Mouse (Mus musculus): Measurements from ENCODE around the gene Zfp688.
"Not testable (repeated sequence)": the region's sequence is repeated elsewhere in the genome, so short reads cannot be mapped to it uniquely, and the experiment has no call there.

The Zfp688 gene

GRCm38 (mm10) chr7:127421388-127422191, at the start of gene Zfp688:
Zfp688 (minus strand) TSS chr7:127422068.
- DNase-seq, result peak; percentile 96 to 98

DNA sequence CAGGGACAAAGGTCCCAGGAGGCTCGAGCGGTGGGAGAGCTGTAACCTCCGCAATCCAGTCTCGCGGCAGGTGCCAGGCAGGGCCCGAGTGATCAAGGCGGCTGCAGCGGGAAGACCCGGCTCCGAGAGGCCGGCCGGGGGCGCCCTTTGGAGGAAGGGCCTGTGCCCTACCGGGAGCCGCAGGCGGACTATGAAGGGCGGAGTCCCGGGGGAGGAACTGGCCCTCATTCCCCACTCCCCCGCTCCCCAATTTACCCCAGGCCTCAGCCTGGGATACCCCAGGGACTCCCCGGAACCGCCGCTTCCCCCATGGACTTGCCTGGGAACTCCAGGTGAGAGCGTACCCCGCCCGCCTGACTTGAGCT, 49.8 kb upstream of the Zfp688 start:
- peak; percentile 66 to 70 for DNase-seq

- peak; percentile 92 to 96 for DNase-seq
Observed at GRCm38 (mm10) chr7:127470743-127471645, 49.1 kb upstream of the Zfp688 start.

DNA sequence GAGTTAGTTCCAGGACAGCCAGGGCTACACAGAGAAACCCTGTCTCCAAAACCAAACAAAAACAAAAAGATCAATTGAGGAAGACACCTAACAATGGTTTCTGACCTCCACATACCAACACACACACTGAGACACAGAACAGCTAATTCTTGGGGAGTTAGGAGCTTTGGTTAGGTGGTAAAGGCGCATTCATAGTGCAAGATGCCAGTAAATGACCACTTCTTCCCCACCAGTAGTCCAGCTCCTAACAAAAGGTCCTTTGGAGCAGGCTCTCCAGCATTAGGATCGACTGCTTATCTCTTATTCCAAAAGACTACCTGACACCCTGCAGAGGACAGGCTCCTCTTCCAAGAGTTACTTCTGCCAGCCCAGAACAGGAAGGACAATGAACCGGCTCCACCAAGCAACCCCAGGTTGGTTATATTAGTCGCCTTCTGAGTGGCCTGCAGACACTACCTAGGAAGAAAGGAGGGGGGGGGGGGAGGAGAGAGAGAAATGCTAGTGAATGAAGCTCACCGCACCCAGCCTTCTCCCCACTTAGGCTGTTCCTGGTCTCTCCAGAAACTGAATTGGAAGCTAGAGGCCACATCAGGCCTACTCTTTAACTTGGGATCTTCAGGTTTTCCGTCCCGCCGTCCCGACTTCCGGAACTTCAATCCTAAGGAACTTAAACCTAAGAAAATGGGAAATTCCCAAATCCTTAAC, 48.3 kb upstream of the Zfp688 start:
- peak in 1 of 2 experiments; percentile 29 for DNase-seq

- no peak for DNase-seq
Observed at GRCm38 (mm10) chr7:127466606-127467005, 44.7 kb upstream of the Zfp688 start.

GRCm38 (mm10) chr7:127465670-127466069, 43.8 kb upstream of the Zfp688 start:
- not testable (repeated sequence) for DNase-seq

DNA sequence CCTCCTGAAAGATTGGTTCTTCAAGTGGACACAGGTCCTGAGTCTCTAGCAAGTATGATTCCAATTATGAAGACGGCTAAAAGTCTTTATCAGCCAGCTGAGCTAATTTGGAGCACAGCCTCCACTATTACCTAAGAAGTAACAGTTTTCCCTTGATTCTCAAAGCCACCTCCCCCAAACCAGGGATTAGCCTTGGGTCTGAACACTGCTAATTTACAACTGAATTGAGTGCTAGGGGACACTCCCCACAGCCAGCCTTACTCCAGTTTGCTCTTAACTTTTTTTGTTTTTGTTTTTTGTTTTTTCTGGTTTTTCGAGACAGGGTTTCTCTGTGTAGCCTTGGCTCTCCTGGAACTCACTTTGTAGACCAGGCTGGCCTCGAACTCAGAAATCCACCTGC, 43.3 kb upstream of the Zfp688 start:
- DNase-seq, result no peak

GRCm38 (mm10) chr7:127459311-127459710, 37.4 kb upstream of the Zfp688 start, which contains the start of gene Prr14:
Prr14 (plus strand) TSS chr7:127459611.
- not testable (repeated sequence) for DNase-seq

DNA sequence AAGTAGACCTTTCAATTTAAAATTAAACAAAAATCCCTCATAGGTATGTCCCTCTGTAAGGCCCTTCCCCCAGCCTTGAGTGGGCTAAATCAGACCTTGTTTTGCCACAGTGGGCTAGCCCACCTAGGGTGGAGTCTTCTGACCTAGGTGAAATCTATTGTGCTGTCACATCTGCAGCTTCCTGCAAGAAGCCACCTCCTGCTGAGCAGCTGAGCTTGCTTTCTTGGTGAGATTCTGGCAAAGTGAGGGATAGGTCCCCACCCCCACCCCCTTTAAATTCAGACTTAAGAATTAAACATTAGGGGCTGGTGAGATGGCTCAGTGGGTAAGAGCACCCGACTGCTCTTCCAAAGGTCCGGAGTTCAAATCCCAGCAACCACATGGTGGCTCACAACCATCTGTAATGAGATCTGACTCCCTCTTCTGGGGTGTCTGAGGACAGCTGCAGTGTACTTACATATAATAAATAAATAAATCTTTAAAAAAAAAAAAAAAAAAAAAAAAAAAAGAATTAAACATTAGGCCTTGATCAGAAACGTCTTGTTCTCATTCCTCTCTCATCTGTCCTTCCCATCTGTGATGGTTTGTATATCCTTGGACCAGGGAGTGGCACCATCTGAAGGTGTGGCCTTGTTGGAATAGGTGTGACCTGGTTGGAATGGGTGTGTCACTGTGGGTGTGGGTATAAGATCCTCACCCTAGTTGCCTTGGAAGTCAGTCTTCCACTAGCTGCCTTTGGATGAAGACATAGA, 36.7 kb upstream of the Zfp688 start:
- not testable (repeated sequence) for DNase-seq

DNA sequence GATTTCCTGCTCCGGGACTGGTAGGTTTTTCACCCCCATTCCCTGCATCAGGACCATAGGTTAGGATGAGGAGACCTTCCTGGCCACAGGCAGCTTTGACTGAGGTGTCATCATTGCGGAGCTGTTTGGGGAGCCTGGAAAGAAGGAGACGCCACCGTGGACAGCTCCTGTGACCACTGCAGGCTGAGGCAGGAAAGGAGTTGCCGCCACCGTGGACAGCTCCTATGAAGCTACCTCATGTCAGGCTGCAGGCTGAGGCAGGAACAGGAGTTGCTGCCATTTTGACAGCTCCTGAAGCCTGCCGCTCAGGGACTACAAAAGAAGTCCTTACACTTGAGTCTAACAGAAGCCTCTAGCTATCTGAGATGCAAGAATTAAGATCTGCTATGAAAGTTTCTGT, 33.0 kb upstream of the Zfp688 start:
- DNase-seq, result no peak

DNA sequence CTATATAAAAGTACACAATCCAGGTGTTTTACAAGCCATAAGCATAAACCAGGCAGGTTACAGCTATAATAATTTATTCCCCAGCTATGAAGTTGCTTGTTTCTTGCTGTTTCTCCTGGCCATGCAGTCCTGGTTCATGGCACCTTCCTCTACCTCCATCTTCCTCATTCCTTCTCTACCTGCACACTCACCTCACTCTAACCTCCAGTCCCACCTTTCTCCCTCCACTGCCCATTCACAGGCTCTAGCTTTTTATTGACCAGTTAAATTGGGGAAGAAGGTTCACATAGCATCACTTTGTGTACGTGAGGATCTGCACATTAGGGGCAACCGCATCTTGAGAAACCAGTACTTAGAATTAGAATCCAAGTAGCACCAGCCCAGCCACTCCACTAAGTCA, 31.2 kb upstream of the Zfp688 start:
- no peak for DNase-seq

GRCm38 (mm10) chr7:127449966-127450365, 28.1 kb upstream of the Zfp688 start:
- DNase-seq, result no peak

DNA sequence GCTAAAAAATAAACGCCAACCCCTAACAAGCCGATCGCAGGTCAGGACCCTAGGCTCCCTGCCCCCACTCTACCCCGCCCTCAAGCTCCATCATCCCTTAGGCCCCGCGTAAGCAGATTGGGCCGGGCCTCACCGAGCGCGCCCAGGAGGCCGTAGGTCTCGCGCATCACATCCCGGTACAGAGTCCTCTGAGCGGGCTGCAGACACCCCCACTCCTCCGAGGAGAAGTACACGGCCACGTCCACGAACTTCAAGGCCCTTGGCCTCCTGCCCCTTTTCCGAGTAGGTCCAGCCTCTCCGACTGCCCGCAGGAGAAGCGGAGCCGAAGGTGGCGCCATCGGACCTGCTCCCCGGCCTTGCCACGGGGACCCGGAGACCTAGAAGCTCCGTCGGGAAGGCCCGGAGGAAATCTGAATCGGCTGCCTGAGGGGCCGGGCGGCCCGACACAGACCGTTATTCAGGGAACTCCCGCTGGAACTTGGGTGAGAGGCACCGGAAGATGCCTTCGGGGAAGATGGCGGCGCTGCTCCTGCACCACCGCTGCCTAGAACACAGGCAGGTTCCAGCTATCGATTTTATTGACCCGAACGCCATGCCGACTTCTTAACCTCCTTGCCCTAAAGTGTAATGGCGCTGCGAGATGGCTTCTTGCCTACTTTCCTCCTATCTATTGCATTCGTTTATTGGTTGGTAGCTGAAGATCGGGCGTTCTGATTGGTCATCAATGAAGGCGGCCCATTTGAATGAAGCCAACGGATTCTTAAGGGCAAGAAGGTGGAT, 26.8 kb upstream of the Zfp688 start, which contains the start of gene Zfp689:
Gene Zfp689 (minus strand): TSS at position 638 of the 780 bp plus-strand sequence.
- peak; percentile 91 to 95 for DNase-seq

DNA sequence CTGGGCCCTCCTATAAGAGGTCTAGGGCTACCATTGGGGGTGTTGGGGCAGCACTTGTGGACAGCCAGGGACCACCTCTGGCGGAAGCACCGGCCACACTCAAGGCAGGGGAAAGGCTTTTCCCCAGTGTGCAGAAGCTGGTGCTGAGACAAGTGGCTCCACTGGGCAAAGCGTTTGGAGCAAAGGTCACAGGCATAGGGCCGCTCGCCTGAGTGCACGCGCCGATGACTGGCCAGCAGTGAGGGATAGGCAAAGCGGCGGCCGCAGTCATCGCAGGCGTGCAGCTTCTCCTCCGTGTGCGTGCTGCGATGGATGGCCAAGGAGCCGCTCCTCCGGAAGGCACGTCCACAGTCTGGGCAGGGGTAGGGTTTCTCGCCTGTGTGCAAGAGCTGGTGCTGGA, 22.1 kb upstream of the Zfp688 start:
- DNase-seq, result no peak

DNA sequence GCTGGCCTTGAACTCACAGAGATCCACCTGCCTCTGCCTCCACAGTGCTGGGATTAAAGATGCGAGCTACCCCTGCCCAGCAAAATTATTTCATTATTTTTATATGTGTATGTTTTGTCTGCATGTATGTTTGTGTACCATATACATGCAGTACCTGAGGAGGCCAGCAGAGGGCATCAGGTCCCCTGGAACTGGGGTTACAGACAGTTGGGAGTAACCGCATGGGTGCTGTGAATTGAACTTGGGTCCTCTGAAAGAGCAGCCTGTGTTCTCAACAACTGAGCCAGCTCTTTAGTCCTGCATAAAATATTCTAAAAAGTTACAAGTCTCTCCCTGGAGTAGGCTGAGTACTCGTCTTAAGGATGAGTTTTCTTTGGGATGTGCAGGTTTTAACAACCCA, 15.9 kb upstream of the Zfp688 start:
- no peak for DNase-seq

- no peak for DNase-seq
Observed at GRCm38 (mm10) chr7:127435206-127435605, 13.3 kb upstream of the Zfp688 start.

DNA sequence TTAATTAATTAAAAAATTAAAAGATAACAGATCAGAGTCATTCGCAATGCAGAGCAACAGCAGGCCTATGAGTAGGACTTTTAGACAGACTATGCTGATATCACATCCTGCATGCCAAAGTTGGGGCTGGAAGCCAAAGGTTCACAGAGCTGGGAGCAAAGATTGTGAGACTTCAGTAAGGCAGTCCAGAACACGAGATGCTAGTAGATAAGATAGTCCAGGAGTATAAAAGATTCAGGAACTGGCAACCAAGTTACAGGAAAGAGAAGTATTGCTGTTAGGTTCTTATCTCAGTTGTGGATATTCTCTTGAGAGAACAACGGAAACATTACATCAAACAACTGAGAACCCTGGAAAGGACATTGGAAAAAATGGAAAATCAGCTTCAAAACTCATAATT, 4.5 kb upstream of the Zfp688 start:
- DNase-seq, result no peak

DNA sequence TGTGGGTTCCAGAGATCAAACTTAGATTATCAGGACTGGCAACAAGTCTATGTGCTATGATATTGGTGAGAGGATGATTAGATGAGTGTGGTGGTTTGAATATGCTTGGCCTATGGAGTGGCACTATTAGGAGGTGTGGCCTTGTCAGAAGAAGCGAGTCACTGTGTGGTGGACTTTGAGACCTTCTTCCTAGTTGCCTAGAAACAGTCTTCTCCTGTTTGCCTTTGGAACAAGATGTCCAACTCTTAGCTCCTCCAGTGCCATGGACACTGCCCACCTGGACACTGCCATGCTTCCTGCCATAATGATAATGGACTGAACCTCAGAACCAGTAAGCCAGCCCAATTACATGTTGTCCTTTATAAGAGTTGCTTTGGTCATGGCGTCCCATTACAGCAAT, 4.0 kb upstream of the Zfp688 start:
- DNase-seq, result no peak

- DNase-seq, result no peak
Observed at GRCm38 (mm10) chr7:127425291-127425690, 3.4 kb upstream of the Zfp688 start.

- DNase-seq, result peak in 1 of 2 experiments; percentile 36
Observed at GRCm38 (mm10) chr7:127422247-127422646, 379 bp upstream of the Zfp688 start.

DNA sequence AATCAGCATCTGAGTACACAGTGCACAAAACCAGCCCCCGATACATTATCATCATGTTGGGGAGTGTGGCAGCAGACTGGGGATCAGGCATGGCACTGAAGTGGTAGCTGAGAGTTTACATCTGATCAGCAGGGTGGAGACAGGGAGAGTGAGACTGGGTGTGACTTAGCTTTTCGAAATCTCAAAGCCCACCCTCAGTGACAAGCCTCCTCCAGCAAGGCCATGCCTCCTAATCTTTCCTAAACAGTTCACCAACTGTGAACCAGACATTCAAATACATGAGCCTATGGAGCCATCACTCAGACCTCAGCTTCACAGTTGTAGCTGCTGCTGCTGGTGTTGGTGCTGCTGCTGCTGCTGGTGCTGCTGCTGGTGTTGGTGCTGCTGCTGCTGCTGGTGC, 10.4 kb downstream of the Zfp688 start:
- no peak for DNase-seq
